Mouse (Mus musculus) liver, postnatal 0 days (tissue): Measurements from ENCODE around the gene Rab6b.

ENCODE experiments used
- CTCF ChIP-seq: sonication (generic); IDR thresholded peaks from 2 replicates; pipeline ENCODE4 v1.5.1; 2016; ENCODE audit warnings: antibody characterized with exemption, low read depth
- EP300 ChIP-seq: IDR thresholded peaks from 2 replicates; pipeline ENCODE4 v1.6.1; 2016; ENCODE audit warnings: antibody characterized with exemption, low read depth, mild to moderate bottlenecking

DNA sequence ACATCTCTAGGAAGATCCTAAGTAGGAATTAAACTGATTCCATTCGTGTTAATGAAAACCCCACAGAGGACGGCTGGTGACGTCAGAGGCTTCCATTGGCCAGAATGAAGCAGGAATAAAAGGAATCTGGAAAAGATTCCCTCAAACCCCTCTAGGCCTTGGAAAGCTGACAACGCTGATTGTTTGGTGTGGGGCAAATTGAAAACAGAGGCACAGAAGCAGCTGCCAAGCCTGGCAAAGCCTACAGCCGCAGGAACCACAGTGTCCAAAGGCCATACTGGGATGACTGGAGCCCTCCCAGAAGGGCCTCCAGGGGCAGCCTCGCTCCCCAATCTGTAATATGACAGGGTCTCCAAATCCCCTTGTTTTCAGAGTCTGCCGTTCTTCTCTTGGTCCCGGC, 44.7 kb upstream of the Rab6b start:
- TF ChIP-seq CTCF = no peak
- no peak for TF ChIP-seq EP300
